Mouse (Mus musculus) megakaryocyte, adult 5-6 weeks (primary cell): ENCODE results near the gene Pawr. TPM values are rescaled to one million over a fixed set of nuclear protein-coding genes. Genes with fewer than 3 reads are reported as not detected.
A peak's percentile ranks its signal among the peaks of the same experiment; 100 is the strongest.
"Not testable (repeated sequence)": the region's sequence is repeated elsewhere in the genome, so short reads cannot be mapped to it uniquely, and the experiment has no call there.

ENCODE experiments used
- ATAC-seq: 2 replicates; pipeline ENCODE4 v1.8.0; 2016; ENCODE audit warnings: mild to moderate bottlenecking, inconsistent platforms; ENCODE audit not compliant: poor library complexity, severe bottlenecking
- total RNA-seq, 2 experiments: library from RNA; stranded (forward) in 1 of 2; stranded (reverse) in 1 of 2; fragments of 153-499, 151-499 nt in 1 of 2; fragments of 221-1000, 200-1000 nt in 1 of 2; gene quantifications; 2 replicates each; pipeline versions ENCODE4 v1.2.3 to v1.2.4; 2015 to 2017

Gene Pawr
- total RNA-seq, 2 experiments from 2014 or later: 0.07 TPM; not detected in 1

GRCm38 (mm10) chr10:108313845-108314244, 18.1 kb upstream of the Pawr start:
- no peak for ATAC-seq

- no peak for ATAC-seq
Measured at GRCm38 (mm10) chr10:108314396-108314795, 17.5 kb upstream of the Pawr start.

- ATAC-seq: no peak
Measured at GRCm38 (mm10) chr10:108315236-108315635, 16.7 kb upstream of the Pawr start.

- ATAC-seq: no peak
Measured at GRCm38 (mm10) chr10:108328356-108328755, 3.6 kb upstream of the Pawr start.

GRCm38 (mm10) chr10:108328983-108329382, 2.9 kb upstream of the Pawr start:
- ATAC-seq: no peak

GRCm38 (mm10) chr10:108329771-108330170, 2.1 kb upstream of the Pawr start:
- ATAC-seq: no peak

GRCm38 (mm10) chr10:108330964-108331363, 957 bp upstream of the Pawr start:
- no peak for ATAC-seq

GRCm38 (mm10) chr10:108332571-108333541, 935 bp downstream of the Pawr start:
- ATAC-seq: peak; percentile 50

GRCm38 (mm10) chr10:108333642-108334041, 1.7 kb downstream of the Pawr start:
- ATAC-seq: no peak

- no peak for ATAC-seq
Measured at GRCm38 (mm10) chr10:108334096-108334495, 2.2 kb downstream of the Pawr start.

- ATAC-seq: no peak
Measured at GRCm38 (mm10) chr10:108335736-108336292, 3.9 kb downstream of the Pawr start.

- no peak for ATAC-seq
Measured at GRCm38 (mm10) chr10:108336581-108336980, 4.7 kb downstream of the Pawr start.

GRCm38 (mm10) chr10:108338055-108338961, 6.4 kb downstream of the Pawr start:
- ATAC-seq: no peak

GRCm38 (mm10) chr10:108339118-108339517, 7.2 kb downstream of the Pawr start:
- no peak for ATAC-seq

GRCm38 (mm10) chr10:108339872-108340271, 8.0 kb downstream of the Pawr start:
- no peak for ATAC-seq

- no peak for ATAC-seq
Measured at GRCm38 (mm10) chr10:108343734-108344133, 11.8 kb downstream of the Pawr start.

GRCm38 (mm10) chr10:108345123-108345522, 13.2 kb downstream of the Pawr start:
- ATAC-seq: no peak

GRCm38 (mm10) chr10:108346301-108346700, 14.4 kb downstream of the Pawr start:
- not testable (repeated sequence) for ATAC-seq

- ATAC-seq: no peak
Measured at GRCm38 (mm10) chr10:108350125-108351070, 18.5 kb downstream of the Pawr start.

GRCm38 (mm10) chr10:108352944-108353343, 21.0 kb downstream of the Pawr start:
- no peak for ATAC-seq
